8 mouse cellular contexts compared by ENCODE assay signal in the genomic region with DNA sequence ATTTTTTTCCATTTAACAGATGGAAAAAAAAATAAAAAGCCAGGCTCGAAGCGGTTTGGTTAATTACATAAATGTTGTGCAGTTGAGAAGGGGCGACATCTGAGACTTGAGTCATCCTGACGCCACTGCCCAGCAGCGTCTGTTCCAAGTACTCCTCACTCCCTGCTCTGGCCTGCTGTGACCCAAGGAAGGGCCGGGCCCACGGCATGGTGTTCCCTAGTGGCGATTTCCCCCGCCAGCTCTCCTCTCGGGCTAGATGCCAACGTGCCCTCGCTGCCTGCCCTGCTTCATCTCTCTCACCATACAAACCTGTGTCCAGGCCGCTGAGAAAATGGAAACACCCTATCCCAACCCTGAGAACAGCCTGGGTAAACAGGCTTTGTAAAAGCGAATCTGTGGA. TPM values are rescaled to one million over a fixed set of nuclear protein-coding genes. Genes with fewer than 3 reads are reported as not detected.
A peak's percentile ranks its signal among the peaks of the same experiment; 100 is the strongest.
DNase-seq lines count a peak whose midpoint lies in the region; ATAC-seq and TF ChIP-seq lines count a peak whose summit lies in the region.

No protein-coding gene starts in this region.

- no peak for ATAC-seq in midbrain, embryonic 16.5 days
- ATAC-seq in forebrain, postnatal 0 days = no peak

- H3K4me2 ChIP-seq in midbrain, embryonic 16.5 days (ENCODE audit: low read length) = no peak overlapping the region
- H3K4me2 ChIP-seq in forebrain, postnatal 0 days (ENCODE audit: low read depth) = no peak overlapping the region

- H3K4me3 ChIP-seq in midbrain, embryonic 10.5 days = peak overlapping the region; percentile 69; the same call in 1 of the 2 replicates
- no peak overlapping the region for H3K4me3 ChIP-seq in midbrain, embryonic 16.5 days (ENCODE audit: low read depth, low read length)
- no peak overlapping the region for H3K4me3 ChIP-seq in kidney, adult 2 months (ENCODE audit: insufficient read depth, low read depth, low read length)
- no peak overlapping the region for H3K4me3 ChIP-seq in forebrain, postnatal 0 days (ENCODE audit: low read depth, low read length)

- H3K4me1 ChIP-seq in midbrain, embryonic 10.5 days = peaks cover 18% of the 10 kb centered on the region
- peaks cover 10% of the 10 kb centered on the region for H3K4me1 ChIP-seq in midbrain, embryonic 16.5 days (ENCODE audit: control insufficient read depth, insufficient read depth, low read length)
- H3K4me1 ChIP-seq in kidney, adult 2 months (ENCODE audit: control insufficient read depth, insufficient read depth, low read length) = peaks cover 7% of the 10 kb centered on the region
- no peaks in the 10 kb centered on the region for H3K4me1 ChIP-seq in forebrain, postnatal 0 days (ENCODE audit: insufficient read depth)

- no peak for TF ChIP-seq POLR2A in kidney, adult 2 months (IDR thresholded peaks at IDR 0.05; ENCODE audit: low read depth, low read length)

- no peak for DNase-seq in midbrain, embryonic 10.5 days (ENCODE audit: low spot score)
- DNase-seq in gastrocnemius, postnatal 25 days = peak; percentile 56
- DNase-seq in kidney, adult 2 months = peak; percentile 58
- DNase-seq in skeletal muscle tissue, adult 2 months (ENCODE audit: low read depth, low spot score) = peak; percentile 74
- DNase-seq in forebrain, postnatal 0 days = no peak
- no peak for DNase-seq in liver
- no peak for DNase-seq in yolk sac, embryonic 10.5 days (ENCODE audit: low spot score)

- no peak for TF ChIP-seq CTCF in kidney, adult 2 months (conservative IDR thresholded peaks at IDR 0.05; ENCODE audit: insufficient read depth, insufficient read length, low read depth, low read length)
- no peak for TF ChIP-seq CTCF in forebrain, postnatal 0 days (IDR thresholded peaks at IDR 0.05; ENCODE audit: low read depth)

- no peaks in the 10 kb centered on the region for H3K36me3 ChIP-seq in midbrain, embryonic 10.5 days
- H3K36me3 ChIP-seq in midbrain, embryonic 16.5 days (ENCODE audit: control insufficient read depth, insufficient read depth, low read length) = no peaks in the 10 kb centered on the region
- H3K36me3 ChIP-seq in kidney, adult 2 months (ENCODE audit: control insufficient read depth, insufficient read depth, low read length) = no peaks in the 10 kb centered on the region
- no peaks in the 10 kb centered on the region for H3K36me3 ChIP-seq in forebrain, postnatal 0 days (ENCODE audit: insufficient read depth)

- no peak overlapping the region for H3K27ac ChIP-seq in midbrain, embryonic 10.5 days (replicated peaks)
- H3K27ac ChIP-seq in midbrain, embryonic 16.5 days (ENCODE audit: low read length) = no peak overlapping the region
- H3K27ac ChIP-seq in kidney, adult 2 months (ENCODE audit: insufficient read depth, low read depth, low read length) = peak overlapping the region; percentile 73
- H3K27ac ChIP-seq in forebrain, postnatal 0 days (ENCODE audit: low read depth, low read length) = no peak overlapping the region

- peaks cover 43% of the 10 kb centered on the region for H3K27me3 ChIP-seq in midbrain, embryonic 10.5 days (ENCODE audit: low read depth, poor library complexity, severe bottlenecking)
- H3K27me3 ChIP-seq in midbrain, embryonic 16.5 days (ENCODE audit: control insufficient read depth, insufficient read depth, low read depth, low read length) = peaks cover 28% of the 10 kb centered on the region
- no peaks in the 10 kb centered on the region for H3K27me3 ChIP-seq in kidney, adult 2 months (replicated peaks; ENCODE audit: control insufficient read depth, insufficient read depth, low read length)
- H3K27me3 ChIP-seq in forebrain, postnatal 0 days (ENCODE audit: insufficient read depth, low read length) = peaks cover 24% of the 10 kb centered on the region

- 79% methylated on average over 14 of the region's 14 CpGs for WGBS in midbrain, embryonic 10.5 days
- 72% methylated on average over 14 of the region's 14 CpGs for WGBS in midbrain, embryonic 16.5 days
- 22% methylated on average over 14 of the region's 14 CpGs for WGBS in kidney, adult 2 months
- 53% methylated on average over 14 of the region's 14 CpGs for WGBS in forebrain, postnatal 0 days

- no peak overlapping the region for H3K9ac ChIP-seq in midbrain, embryonic 16.5 days (ENCODE audit: low read depth, low read length)
- H3K9ac ChIP-seq in forebrain, postnatal 0 days = no peak overlapping the region

- H3K9me3 ChIP-seq in midbrain, embryonic 10.5 days (replicated peaks) = peaks cover 3% of the 10 kb centered on the region; the same call in 1 of the 2 replicates
- no peaks in the 10 kb centered on the region for H3K9me3 ChIP-seq in midbrain, embryonic 16.5 days (replicated peaks; ENCODE audit: control insufficient read depth, low read length, poor library complexity, severe bottlenecking)
- H3K9me3 ChIP-seq in forebrain, postnatal 0 days (ENCODE audit: low read length) = no peaks in the 10 kb centered on the region

RNA-seq across cellular contexts. Expression of gene A4galt, which starts 0.5 kb away (rescaled TPM):
- polyA plus RNA-seq in midbrain, embryonic 10.5 days (2016; fragmentation: Nextera tagmentation; extraction: Ambion mirVana) = 0.75 and 1.7 TPM in 2 replicates
- 2.4 and 2.6 TPM in 2 replicates for polyA plus RNA-seq in midbrain, embryonic 16.5 days (2015; fragmentation: Nextera tagmentation; extraction: Ambion mirVana)
- total RNA-seq in gastrocnemius, postnatal 25 days (2021) = 1 to 10 TPM; 3.7 to 4.3 TPM
- polyA plus RNA-seq in kidney, adult 2 months (2012; rRNA removed) = 53.5 and 56.0 TPM in 2 replicates
- 3.3 and 11.6 TPM in 2 replicates for total RNA-seq in forebrain, postnatal 0 days (2014; rRNA removed)
- 3.7 and 4.9 TPM in 2 replicates for polyA plus RNA-seq in forebrain, postnatal 0 days (2015; fragmentation: Nextera tagmentation; extraction: Ambion mirVana)

Comparison
In these comparisons a context has a peak if more than half of its experiments do, and no peak if none do; other contexts are left out.
1. DNase-seq: peak in gastrocnemius, postnatal 25 days (single experiment), kidney, adult 2 months (single experiment) and skeletal muscle tissue, adult 2 months (single experiment); none in midbrain, embryonic 10.5 days (single experiment), forebrain, postnatal 0 days (single experiment), liver (single experiment) and yolk sac, embryonic 10.5 days (single experiment).